Mouse (Mus musculus) spleen, adult 2 months (tissue): ENCODE data around the gene Nfkbid.
A peak's percentile ranks its signal among the peaks of the same experiment; 100 is the strongest.

Source experiments
- CTCF ChIP-seq: fragments of 200-500 bp; IDR thresholded peaks from 2 replicates; pipeline ENCODE4 v1.5.1; 2011; ENCODE audit warnings: mild to moderate bottlenecking, inconsistent platforms; ENCODE audit not compliant: insufficient read depth, insufficient read length, insufficient replicate concordance; ENCODE audit errors: extremely low read depth
- POLR2A ChIP-seq: fragments of 200-500 bp; IDR thresholded peaks from 2 replicates; pipeline ENCODE4 v1.6.1; 2011; ENCODE audit warnings: low read depth, low read length, inconsistent platforms

- no peak for TF ChIP-seq CTCF
- TF ChIP-seq POLR2A: peak; percentile 84; the same call in 1 of the 2 replicates
Observed at GRCm38 (mm10) chr7:30421175-30421889, at the start of gene Nfkbid.
